Mouse (Mus musculus) right cerebral cortex, postnatal 4 days (tissue): ENCODE measurements at regions not wholly inside any gene's neighbourhood (a gene's known extent, or its start where the extent isn't known, plus 50 kb on each side); places are given as distances from the start of the nearest gene placed in this dataset.

ENCODE experiments used
- DNase-seq: peaks from one replicate; pipeline ENCODE4 v3.0.0-alpha.2; 2022

GRCm38 (mm10) chr10:98790456-98790855 is 123.8 kb upstream of the Atp2b1 start:
- no peak for DNase-seq

- DNase-seq, result no peak
Observed at GRCm38 (mm10) chr10:98792019-98792741, 122.0 kb upstream of the Atp2b1 start.

- DNase-seq, result no peak
Observed at GRCm38 (mm10) chr10:98793926-98794536, 120.2 kb upstream of the Atp2b1 start.

- no peak for DNase-seq
Observed at GRCm38 (mm10) chr10:98796016-98796415, 118.2 kb upstream of the Atp2b1 start.

- no peak for DNase-seq
Observed at GRCm38 (mm10) chr10:98798634-98799415, 115.4 kb upstream of the Atp2b1 start.

GRCm38 (mm10) chr10:98799830-98800229 is 114.4 kb upstream of the Atp2b1 start:
- DNase-seq, result no peak

- no peak for DNase-seq
Observed at GRCm38 (mm10) chr10:98800949-98801348, 113.3 kb upstream of the Atp2b1 start.

- DNase-seq, result no peak
Observed at GRCm38 (mm10) chr10:98805013-98805412, 109.2 kb upstream of the Atp2b1 start.

- DNase-seq, result no peak
Observed at GRCm38 (mm10) chr10:98806798-98807535, 107.2 kb upstream of the Atp2b1 start.

GRCm38 (mm10) chr10:98808644-98809043 is 105.6 kb upstream of the Atp2b1 start:
- no peak for DNase-seq

GRCm38 (mm10) chr10:98829051-98829450 is 85.2 kb upstream of the Atp2b1 start:
- DNase-seq, result no peak

- DNase-seq, result no peak
Observed at GRCm38 (mm10) chr10:98831488-98831887, 82.7 kb upstream of the Atp2b1 start.

- no peak for DNase-seq
Observed at GRCm38 (mm10) chr10:98837289-98838181, 76.7 kb upstream of the Atp2b1 start.

GRCm38 (mm10) chr10:98838926-98839679 is 75.1 kb upstream of the Atp2b1 start:
- no peak for DNase-seq

GRCm38 (mm10) chr10:98839963-98840362 is 74.2 kb upstream of the Atp2b1 start:
- DNase-seq, result no peak

GRCm38 (mm10) chr10:98840411-98840810 is 73.8 kb upstream of the Atp2b1 start:
- no peak for DNase-seq

- no peak for DNase-seq
Observed at GRCm38 (mm10) chr10:98840957-98841831, 73.0 kb upstream of the Atp2b1 start.

- DNase-seq, result no peak
Observed at GRCm38 (mm10) chr10:98841860-98842259, 72.3 kb upstream of the Atp2b1 start.

- no peak for DNase-seq
Observed at GRCm38 (mm10) chr10:98842721-98843120, 71.5 kb upstream of the Atp2b1 start.

GRCm38 (mm10) chr10:98849851-98850250 is 64.4 kb upstream of the Atp2b1 start:
- no peak for DNase-seq
